Mouse (Mus musculus): ENCODE data around the gene Vps39. TPM values are rescaled to one million over a fixed set of nuclear protein-coding genes. Genes with fewer than 3 reads are reported as not detected.

Gene Vps39
- polyA plus RNA-seq (2015; fragmentation: Illumina TruSeq; extraction: RNeasy Lipid Tissue Mini Kit (QIAGEN cat#74804); ENCODE audit: insufficient read depth, low read depth, low replicate concordance) = 7.5 TPM

DNA sequence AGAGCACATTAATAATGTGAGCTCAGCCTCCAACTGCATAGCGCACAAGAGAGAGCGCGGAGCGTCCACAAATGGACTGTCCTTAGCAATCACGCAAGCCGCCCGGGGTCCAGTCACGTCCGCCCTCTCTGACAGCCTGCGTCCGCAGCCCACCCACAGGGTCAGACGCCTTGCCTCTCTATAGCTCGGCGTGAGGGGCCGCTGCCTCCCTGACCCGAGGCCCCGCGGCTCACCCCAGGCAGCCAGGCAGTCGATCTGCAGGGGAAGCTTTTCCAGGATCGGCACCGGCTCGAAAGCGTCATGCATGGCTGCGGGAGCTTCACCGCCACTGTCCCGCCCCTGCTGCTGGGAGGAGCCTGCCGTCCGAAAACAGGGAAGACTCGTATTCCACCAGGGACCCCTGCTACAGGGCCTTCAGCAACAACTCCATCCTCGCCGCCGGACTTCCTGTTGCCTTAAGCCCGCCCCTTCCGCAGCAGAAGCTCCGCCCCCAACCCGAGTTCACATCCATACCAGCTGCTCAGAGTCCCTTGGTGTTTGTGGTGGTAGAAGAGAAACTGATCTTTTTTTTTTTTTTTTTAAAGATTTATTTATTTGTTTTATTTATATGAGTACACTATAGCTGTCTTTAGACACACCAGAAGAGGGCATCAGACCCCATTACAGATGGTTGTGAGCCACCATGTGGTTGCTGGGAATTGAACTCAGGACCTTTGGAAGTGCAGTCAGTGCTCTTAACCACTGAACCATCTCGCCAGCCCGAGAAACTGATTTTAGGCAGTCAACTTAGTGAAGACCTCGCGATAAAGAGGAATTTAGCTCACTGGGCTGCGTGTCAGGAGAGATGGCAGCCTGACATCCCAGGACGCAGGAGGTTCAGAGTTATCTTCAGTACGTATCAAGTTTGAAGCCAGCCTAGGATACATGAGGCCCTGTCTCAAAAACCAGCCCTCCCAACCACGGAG, at the start of gene Vps39:
Vps39 (minus strand) TSS at position 456 of the 965 bp plus-strand sequence.

GRCm38 (mm10) chr2:120313976-120314375, 39.0 kb downstream of the Vps39 start, which contains the start of gene Pla2g4f:
Pla2g4f (minus strand) TSS chr2:120314165.

DNA sequence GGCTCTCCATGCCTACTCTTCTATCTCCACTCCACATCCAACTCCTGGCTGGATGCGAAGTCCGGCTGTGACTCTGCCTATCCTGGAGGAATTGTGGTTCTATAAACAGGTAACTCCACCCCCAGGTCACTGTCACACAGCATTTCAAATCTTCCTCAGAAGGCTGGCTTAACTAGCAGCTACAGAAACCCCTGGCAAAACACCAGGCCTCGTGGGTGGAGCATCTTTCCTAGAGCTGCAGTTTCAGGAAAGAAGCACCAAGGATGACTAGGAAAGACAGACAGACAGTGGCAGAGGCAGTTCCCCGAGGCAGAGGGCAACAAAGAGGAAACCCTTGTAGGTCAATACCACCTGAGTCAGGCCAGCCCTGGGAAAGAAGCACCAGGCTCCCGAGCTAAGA, 63.9 kb downstream of the Vps39 start, which contains the start of gene Pla2g4d:
Pla2g4d (minus strand) TSS at position 203 of the 400 bp plus-strand sequence.

Other genes with a start within 250 kb of the Vps39 start
- gene Ehd4, start 198.5 kb downstream of the Vps39 start, polyA plus RNA-seq (2015; fragmentation: Illumina TruSeq; extraction: RNeasy Lipid Tissue Mini Kit (QIAGEN cat#74804); ENCODE audit: insufficient read depth, low read depth, low replicate concordance) = 25.8 TPM
- gene Pla2g4e, start 107.8 kb downstream of the Vps39 start, polyA plus RNA-seq (2015; fragmentation: Illumina TruSeq; extraction: RNeasy Lipid Tissue Mini Kit (QIAGEN cat#74804); ENCODE audit: insufficient read depth, low read depth, low replicate concordance) = not detected
- not detected for gene Pla2g4d, start 63.9 kb downstream of the Vps39 start, polyA plus RNA-seq (2015; fragmentation: Illumina TruSeq; extraction: RNeasy Lipid Tissue Mini Kit (QIAGEN cat#74804); ENCODE audit: insufficient read depth, low read depth, low replicate concordance)
- gene Pla2g4f, start 39.0 kb downstream of the Vps39 start, polyA plus RNA-seq (2015; fragmentation: Illumina TruSeq; extraction: RNeasy Lipid Tissue Mini Kit (QIAGEN cat#74804); ENCODE audit: insufficient read depth, low read depth, low replicate concordance) = not detected
- 3.6 TPM for gene Ganc, start 50.8 kb upstream of the Vps39 start, polyA plus RNA-seq (2015; fragmentation: Illumina TruSeq; extraction: RNeasy Lipid Tissue Mini Kit (QIAGEN cat#74804); ENCODE audit: insufficient read depth, low read depth, low replicate concordance)
- gene Tmem87a, start 51.0 kb upstream of the Vps39 start, polyA plus RNA-seq (2015; fragmentation: Illumina TruSeq; extraction: RNeasy Lipid Tissue Mini Kit (QIAGEN cat#74804); ENCODE audit: insufficient read depth, low read depth, low replicate concordance) = 9.5 TPM
- 1.00 TPM for gene Capn3, start 102.9 kb upstream of the Vps39 start, polyA plus RNA-seq (2015; fragmentation: Illumina TruSeq; extraction: RNeasy Lipid Tissue Mini Kit (QIAGEN cat#74804); ENCODE audit: insufficient read depth, low read depth, low replicate concordance)
- gene Zfp106, start 210.7 kb upstream of the Vps39 start, polyA plus RNA-seq (2015; fragmentation: Illumina TruSeq; extraction: RNeasy Lipid Tissue Mini Kit (QIAGEN cat#74804); ENCODE audit: insufficient read depth, low read depth, low replicate concordance) = 14.6 TPM
- gene Snap23, start 214.5 kb upstream of the Vps39 start, polyA plus RNA-seq (2015; fragmentation: Illumina TruSeq; extraction: RNeasy Lipid Tissue Mini Kit (QIAGEN cat#74804); ENCODE audit: insufficient read depth, low read depth, low replicate concordance) = 12.0 TPM

All from pancreas, adult 10 weeks (tissue).